Mouse (Mus musculus): ENCODE data around the gene Fbxw18.
"Not testable (repeated sequence)": the region's sequence is repeated elsewhere in the genome, so short reads cannot be mapped to it uniquely, and the experiment has no call there.

GRCm38 (mm10) chr9:109745989-109746388 lies 43.5 kb upstream of the Fbxw18 start, which contains the start of gene Fbxw26:
- not testable (repeated sequence) for TF ChIP-seq EP300 (IDR thresholded peaks at IDR 0.05; ENCODE audit: insufficient read depth, low read depth, low read length); CTCF (IDR thresholded peaks at IDR 0.05); POLR2A (IDR thresholded peaks at IDR 0.05; ENCODE audit: insufficient read depth, low read depth, low read length)
